Mouse (Mus musculus) MEL (cell line): ENCODE results near the gene Lamtor5. TPM values are rescaled to one million over a fixed set of nuclear protein-coding genes. Genes with fewer than 3 reads are reported as not detected.

ENCODE experiments used
- TCF12 ChIP-seq: IDR thresholded peaks from 2 replicates; pipeline ENCODE4 v1.6.1; 2014; ENCODE audit warnings: low read depth, mild to moderate bottlenecking, inconsistent platforms, low read length, improper control_type of control experiment, moderate library complexity
- polyA plus RNA-seq, 2 experiments: library from polyadenylated mRNA; stranded (reverse) in 1 of 2; unstranded in 1 of 2; fragments of >175 nt in 1 of 2; fragments of >200 nt in 1 of 2; gene quantifications; 2 replicates each; pipeline versions ENCODE4 v1.2.1 to v1.2.4; 2012; ENCODE audit warnings: low replicate concordance in 2 of 2, low read depth in 1 of 2; ENCODE audit not compliant: insufficient read length in 2 of 2, insufficient read depth in 1 of 2, missing spikeins in 1 of 2
- total RNA-seq: library from RNA; depleted of rRNA; stranded (reverse); fragments of 300-350 nt; gene quantifications from 2 replicates; pipeline ENCODE4 v1.2.3, GENCODE M21; 2012; rRNA removed

The Lamtor5 gene
- total and polyA plus RNA-seq, 3 experiments, result 104 to 170 (median 129) TPM

GRCm38 (mm10) chr3:107332960-107333380 lies 54.3 kb downstream of the Lamtor5 start (continued):
- TF ChIP-seq TCF12, result peak; percentile 83

Other genes with a start within 250 kb of the Lamtor5 start
- not detected in 2 replicates for gene Kcna3, start 242.7 kb upstream of the Lamtor5 start, total RNA-seq
- not detected for gene Kcna3, start 242.7 kb upstream of the Lamtor5 start, polyA plus RNA-seq
- gene Kcna2, start 177.7 kb upstream of the Lamtor5 start, total RNA-seq, result not detected in 2 replicates
- gene Kcna2, start 177.7 kb upstream of the Lamtor5 start, polyA plus RNA-seq, result under 1 TPM in 1 of 2 experiments, not detected in 1; under 0.01 TPM
- not detected in 2 replicates for gene Kcna10, start 95.8 kb upstream of the Lamtor5 start, total RNA-seq
- not detected for gene Kcna10, start 95.8 kb upstream of the Lamtor5 start, polyA plus RNA-seq
- gene Cym, start 57.1 kb upstream of the Lamtor5 start, total RNA-seq, result 0.08 TPM in 1 of 2 replicates, not detected in the other
- gene Cym, start 57.1 kb upstream of the Lamtor5 start, polyA plus RNA-seq, result not detected
- not detected in 2 replicates for gene A630076J17Rik, start 48.2 kb upstream of the Lamtor5 start, total RNA-seq
- gene A630076J17Rik, start 48.2 kb upstream of the Lamtor5 start, polyA plus RNA-seq, result not detected
- not detected in 2 replicates for gene Prok1, start 39.2 kb upstream of the Lamtor5 start, total RNA-seq
- gene Prok1, start 39.2 kb upstream of the Lamtor5 start, polyA plus RNA-seq, result not detected
- gene Slc16a4, start 12.4 kb downstream of the Lamtor5 start, total RNA-seq, result 0.04 TPM in 1 of 2 replicates, not detected in the other
- gene Slc16a4, start 12.4 kb downstream of the Lamtor5 start, polyA plus RNA-seq, result under 1 TPM in 1 of 2 experiments, not detected in 1; 0.65 TPM
- gene Rbm15, start 54.8 kb downstream of the Lamtor5 start, total RNA-seq, result 29.4 and 33.1 TPM in 2 replicates
- gene Rbm15, start 54.8 kb downstream of the Lamtor5 start, polyA plus RNA-seq, result 10 to 100 TPM in 1 of 2 experiments, not detected in 1; 18.1 TPM
- not detected in 2 replicates for gene Kcnc4, start 180.7 kb downstream of the Lamtor5 start, total RNA-seq
- not detected for gene Kcnc4, start 180.7 kb downstream of the Lamtor5 start, polyA plus RNA-seq
- gene Slc6a17, start 239.2 kb downstream of the Lamtor5 start, total RNA-seq, result 0.04 TPM in 1 of 2 replicates, not detected in the other
- not detected for gene Slc6a17, start 239.2 kb downstream of the Lamtor5 start, polyA plus RNA-seq